Mouse (Mus musculus) retina, postnatal 7 days (tissue): Measurements from ENCODE around the gene Kcna7.

Source experiments
- DNase-seq: peaks from one replicate; pipeline ENCODE4 v3.0.0-alpha.2; 2012; ENCODE audit warnings: low read depth, low spot score

The Kcna7 gene

GRCm38 (mm10) chr7:45458748-45459563 lies 53.5 kb downstream of the Kcna7 start:
- DNase-seq: peak; percentile 72
